Mouse (Mus musculus) kidney, embryonic 14.5 days (tissue): Measurements from ENCODE around the gene Rnf180. TPM values are rescaled to one million over a fixed set of nuclear protein-coding genes. Genes with fewer than 3 reads are reported as not detected.

Experiments
- ATAC-seq: fragments of 200-750 bp; cut with Nextera tagmentation; 2 replicates; pipeline ENCODE4 v1.8.0; 2017; ENCODE audit warnings: moderate number of reproducible peaks, mild to moderate bottlenecking, moderate TSS enrichment, moderate library complexity; ENCODE audit not compliant: low FRiP score, low TSS enrichment
- H3K27ac ChIP-seq: fragments of 300-500 bp; sonication (generic); 2 replicates; pipeline ENCODE4 v1.5.1; 2014; ENCODE audit warnings: low read depth, mild to moderate bottlenecking, low read length, moderate library complexity, mixed read lengths
- H3K27me3 ChIP-seq: fragments of 300-500 bp; sonication (generic); 2 replicates; pipeline ENCODE4 v1.6.1; 2014; ENCODE audit warnings: mild to moderate bottlenecking, low read length; ENCODE audit not compliant: control insufficient read depth, insufficient read depth
- H3K36me3 ChIP-seq: fragments of 300-500 bp; sonication (generic); 2 replicates; pipeline ENCODE4 v1.6.1; 2014; ENCODE audit warnings: low read length, mixed read lengths; ENCODE audit not compliant: control insufficient read depth, insufficient read depth
- H3K4me1 ChIP-seq: fragments of 300-500 bp; sonication (generic); 2 replicates; pipeline ENCODE4 v1.6.1; 2014; ENCODE audit warnings: low read length, mixed read lengths; ENCODE audit not compliant: control insufficient read depth, insufficient read depth
- H3K4me2 ChIP-seq: fragments of 300-500 bp; sonication (generic); replicated peaks from 2 replicates; pipeline ENCODE4 v1.6.1; 2014; ENCODE audit warnings: low read depth, mild to moderate bottlenecking, low read length
- H3K4me3 ChIP-seq: fragments of 300-500 bp; sonication (generic); 2 replicates; pipeline ENCODE4 v1.5.1; 2014; ENCODE audit warnings: mild to moderate bottlenecking, low read length
- H3K9ac ChIP-seq: fragments of 300-500 bp; sonication (generic); 2 replicates; pipeline ENCODE4 v1.6.1; 2014; ENCODE audit warnings: low read depth, mild to moderate bottlenecking, low read length, moderate library complexity
- H3K9me3 ChIP-seq: fragments of 300-500 bp; sonication (generic); 2 replicates; pipeline ENCODE4 v1.6.1; 2016; ENCODE audit warnings: low read length; ENCODE audit not compliant: control insufficient read depth
- WGBS: fragments of 180-500 bp; shearing (Covaris S2); extraction: QIAGEN DNeasy Blood & Tissue Kit; methylation state at CpG from one replicate; pipeline ENCODE4 v1.1.7; 2014; 5-methylcytosine and 5-hydroxymethylcytosine counted together
- polyA plus RNA-seq: library from polyadenylated mRNA; unstranded; fragments of >200 nt; fragmentation: Nextera tagmentation; extraction: Ambion mirVana; gene quantifications from 2 replicates; pipeline ENCODE4 v1.2.1, GENCODE M21; 2014

The Rnf180 gene
- polyA plus RNA-seq, 1 experiment from 2014 or later, result 12.0 TPM

- Histone ChIP-seq H3K9ac (no peak within 1 kb of the TSS; the same call in 1 of the 2 replicates), H3K4me1 (no peaks in the 10 kb centered on the region), H3K36me3 (no peaks in the 10 kb centered on the region), H3K4me2 (no peak within 1 kb of the TSS), H3K27me3 (no peaks in the 10 kb centered on the region), H3K9me3 (no peaks in the 10 kb centered on the region), H3K27ac (no peak within 1 kb of the TSS), H3K4me3 (no peak within 1 kb of the TSS)
- ATAC-seq, result no peak
- 86% methylated on average over 10 of the region's 10 CpGs for WGBS
These were observed 212.8 kb downstream of the Rnf180 start, which contains the start of gene 4933425L06Rik for GRCm38 (mm10) chr13:105081862-105082261. TSS of gene 4933425L06Rik (plus strand) at chr13:105082122.

Other genes with a start within 250 kb of the Rnf180 start
- gene Rgs7bp, start 239.9 kb downstream of the Rnf180 start, polyA plus RNA-seq, result 1.8 and 1.9 TPM in 2 replicates
- gene 4933425L06Rik, start 212.7 kb downstream of the Rnf180 start, polyA plus RNA-seq, result not detected in 2 replicates
- gene Htr1a, start 148.8 kb upstream of the Rnf180 start, polyA plus RNA-seq, result not detected in 2 replicates